Mouse (Mus musculus) bone marrow macrophage, adult 2 months (primary cell): ENCODE measurements around the gene Tshz3.

Experiments used
- CTCF ChIP-seq: IDR thresholded peaks from 2 replicates; pipeline ENCODE4 v1.5.1; 2012; ENCODE audit warnings: low read depth, mild to moderate bottlenecking, low read length, moderate library complexity
- POLR2A ChIP-seq: IDR thresholded peaks from 2 replicates; pipeline ENCODE4 v1.6.1; 2012; ENCODE audit warnings: mild to moderate bottlenecking, low read depth, low read length, borderline replicate concordance

DNA sequence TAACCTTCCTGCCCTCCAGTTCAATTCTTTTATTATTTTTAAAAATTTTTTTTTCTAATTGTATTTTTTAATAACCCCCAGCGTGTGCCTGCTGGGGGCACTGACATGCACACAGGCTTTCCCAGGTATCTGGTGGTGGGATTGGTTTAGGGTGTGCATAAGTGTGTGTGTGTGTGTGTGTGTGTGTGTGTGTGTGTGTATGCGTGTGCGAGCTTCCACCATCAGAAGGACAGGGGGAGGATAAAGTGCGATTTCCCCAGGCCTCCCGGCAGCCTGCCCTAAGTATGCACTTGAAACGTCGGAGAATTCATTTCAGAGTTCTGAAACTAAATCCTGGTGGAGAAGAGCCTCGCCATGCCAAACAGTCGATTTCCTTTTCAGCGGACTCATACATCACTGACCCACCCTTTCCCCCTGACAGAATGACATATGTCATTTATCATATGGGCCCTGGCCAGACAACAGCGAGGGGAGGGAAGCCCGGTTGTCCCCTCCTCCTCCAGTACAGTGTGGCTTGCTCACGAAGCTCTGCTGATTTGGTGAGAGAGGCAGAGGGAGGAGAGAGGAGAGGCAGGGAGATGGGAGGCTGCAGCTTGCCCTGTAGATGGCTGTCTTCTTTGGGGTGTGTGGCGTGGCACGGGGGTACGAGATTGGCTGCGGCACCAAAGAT, 9.9 kb downstream of the Tshz3 start:
- TF ChIP-seq CTCF (no peak), POLR2A (no peak)
